ENCODE assay signal across 30 mouse cellular contexts in the genomic region with DNA sequence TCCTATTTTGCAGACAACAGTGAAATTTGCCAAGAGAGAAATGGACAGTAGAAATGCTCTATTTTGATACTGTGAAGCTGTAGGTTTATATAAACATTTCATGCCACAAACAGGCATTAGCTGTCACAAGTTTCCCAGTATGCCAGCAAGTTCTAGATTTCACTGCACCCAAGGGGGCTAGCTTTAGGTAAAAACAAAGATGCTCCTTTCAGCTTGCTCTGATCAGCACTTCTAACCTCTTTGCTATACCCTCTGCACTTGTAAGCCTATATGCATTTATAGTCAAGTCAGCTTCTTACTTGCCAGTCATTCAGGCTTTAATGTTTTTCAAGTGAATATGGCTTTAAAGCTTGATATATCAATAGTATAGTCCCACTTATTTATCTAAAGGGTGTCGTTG.
"Had no signal": no experiment of that assay in that cellular context is flagged by ENCODE, and none has a peak within 500 bp of the region (broad histone marks: within the 10 kb centered on the region; RNA-seq: fewer than 3 reads in every experiment).

No protein-coding gene starts in this region.

- H3K4me1 ChIP-seq: limb, embryonic 10.5 days; limb, embryonic 12.5 days; limb, embryonic 13.5 days; limb, embryonic 15.5 days; liver, embryonic 12.5 days; liver, embryonic 13.5 days; liver, embryonic 15.5 days; lung, embryonic 15.5 days; megakaryocyte, embryonic 14.5 days; midbrain, embryonic 10.5 days; midbrain, embryonic 12.5 days; midbrain, embryonic 13.5 days; midbrain, embryonic 15.5 days had no signal

- H3K27ac ChIP-seq: left cerebral cortex, adult 2 months; limb, embryonic 10.5 days; limb, embryonic 12.5 days; limb, embryonic 13.5 days; limb, embryonic 15.5 days; liver, embryonic 12.5 days; liver, embryonic 13.5 days; liver, embryonic 14.5 days; liver, embryonic 15.5 days; lung, embryonic 15.5 days; macrophage; midbrain, embryonic 10.5 days; midbrain, embryonic 12.5 days; midbrain, embryonic 13.5 days; midbrain, embryonic 15.5 days had no signal

- H3K4me2 ChIP-seq: limb, embryonic 12.5 days; limb, embryonic 13.5 days; limb, embryonic 15.5 days; liver, embryonic 11.5 days; liver, embryonic 12.5 days; liver, embryonic 13.5 days; liver, embryonic 15.5 days; lung, embryonic 14.5 days; lung, embryonic 15.5 days; midbrain, embryonic 12.5 days; midbrain, embryonic 13.5 days; midbrain, embryonic 15.5 days had no signal

- ATAC-seq: liver, embryonic 12.5 days; lung, postnatal 0 days; midbrain, embryonic 13.5 days; midbrain, embryonic 16.5 days had no signal

- H3K4me3 ChIP-seq: left cerebral cortex, adult 2 months; limb, embryonic 10.5 days; limb, embryonic 12.5 days; limb, embryonic 13.5 days; limb, embryonic 15.5 days; liver, embryonic 12.5 days; liver, embryonic 13.5 days; liver, embryonic 15.5 days; lung, embryonic 15.5 days; megakaryocyte, embryonic 14.5 days; midbrain, embryonic 10.5 days; midbrain, embryonic 12.5 days; midbrain, embryonic 13.5 days; midbrain, embryonic 15.5 days; myocyte had no signal

- DNase-seq: left cerebral cortex, postnatal 4 days; liver; liver, embryonic 13.5 days; liver, postnatal 0 days; lung, adult 18-20 months; lung, adult 2 months; lung, embryonic 14.5 days; lung, postnatal 10 days; lung, postnatal 14 days; lung, postnatal 36 days; lung, postnatal 4 days had no signal

- H3K27me3 ChIP-seq: limb, embryonic 12.5 days; limb, embryonic 13.5 days; limb, embryonic 15.5 days; liver, embryonic 12.5 days; liver, embryonic 13.5 days; liver, embryonic 15.5 days; lung, embryonic 15.5 days; megakaryocyte, embryonic 14.5 days; midbrain, embryonic 12.5 days; midbrain, embryonic 13.5 days; midbrain, embryonic 15.5 days had no signal

- H3K9ac ChIP-seq: limb, embryonic 12.5 days; limb, embryonic 13.5 days; limb, embryonic 15.5 days; liver, embryonic 12.5 days; liver, embryonic 13.5 days; liver, embryonic 14.5 days; liver, embryonic 15.5 days; liver, postnatal 0 days; lung, embryonic 14.5 days; lung, embryonic 15.5 days; midbrain, embryonic 12.5 days; midbrain, embryonic 13.5 days; midbrain, embryonic 15.5 days had no signal

- H3K9me3 ChIP-seq: limb, embryonic 10.5 days; limb, embryonic 12.5 days; limb, embryonic 13.5 days; limb, embryonic 15.5 days; liver, embryonic 12.5 days; liver, embryonic 13.5 days; liver, embryonic 15.5 days; lung, embryonic 15.5 days; megakaryocyte, embryonic 14.5 days; midbrain, embryonic 10.5 days; midbrain, embryonic 12.5 days; midbrain, embryonic 13.5 days; midbrain, embryonic 15.5 days had no signal
